Mouse (Mus musculus) gastrocnemius, postnatal 4 days (tissue): ENCODE measurements around the gene Prrx1. TPM values are rescaled to one million over a fixed set of nuclear protein-coding genes. Genes with fewer than 3 reads are reported as not detected.

Experiments used
- DNase-seq, 2 experiments: peaks; one replicate each; pipeline ENCODE4 v3.0.0; 2021 to 2022; ENCODE audit warnings: low spot score in 2 of 2, mixed read lengths in 2 of 2
- total RNA-seq, 2 experiments: library from RNA; stranded (reverse); gene quantifications; 2 replicates each; pipeline ENCODE4 v1.2.3; 2021

The Prrx1 gene
- total RNA-seq, 2 experiments from 2014 or later, result 92.7 to 95.0 TPM

DNA sequence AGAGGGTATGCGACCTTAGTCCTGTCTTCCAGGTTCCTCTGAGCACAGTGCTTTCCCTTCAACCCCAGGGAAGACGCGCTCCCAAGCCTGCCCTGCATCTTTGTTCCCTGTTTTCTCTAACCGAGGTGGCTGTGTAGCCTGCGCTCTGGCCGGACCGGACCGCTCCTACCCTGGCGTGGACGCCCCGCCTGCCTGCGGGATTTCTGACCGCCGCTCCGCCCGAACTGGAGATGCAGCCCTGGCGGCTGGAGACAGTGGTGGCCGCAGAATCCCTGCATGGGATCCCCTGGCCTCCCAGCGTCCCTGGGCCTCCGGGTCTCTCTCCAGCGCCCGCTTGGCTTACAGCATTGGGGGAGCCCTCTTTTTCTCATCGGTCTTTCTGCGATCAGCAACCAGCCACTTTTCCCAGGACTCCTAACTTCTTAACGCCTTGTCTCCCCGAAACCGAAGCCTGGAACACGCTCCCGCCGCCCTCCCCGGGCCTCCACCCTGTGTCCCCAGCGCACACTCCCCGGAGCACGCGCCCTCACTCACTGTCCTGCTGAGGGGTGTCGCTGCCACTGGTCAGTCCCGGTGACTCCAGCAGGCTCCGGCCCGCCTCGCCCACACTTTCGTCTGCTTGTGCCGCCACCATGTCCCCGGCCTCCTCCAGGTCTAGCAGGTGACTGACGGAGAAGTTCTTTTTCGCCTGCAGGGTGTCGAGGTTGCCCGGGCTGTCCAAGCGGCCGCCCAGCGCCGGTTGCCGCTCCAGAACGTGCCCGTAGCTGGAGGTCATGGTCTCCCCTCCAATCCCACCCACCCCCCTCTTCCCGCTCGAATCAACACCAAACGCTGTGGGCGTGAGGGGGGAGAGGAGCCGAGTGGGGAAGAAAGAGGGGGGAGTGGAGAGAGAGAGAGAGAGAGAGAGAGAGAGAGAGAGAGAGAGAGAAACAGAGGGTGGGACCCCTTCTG, 1.4 kb downstream of the Prrx1 start:
- peak; percentile 59 to 69 for DNase-seq

DNA sequence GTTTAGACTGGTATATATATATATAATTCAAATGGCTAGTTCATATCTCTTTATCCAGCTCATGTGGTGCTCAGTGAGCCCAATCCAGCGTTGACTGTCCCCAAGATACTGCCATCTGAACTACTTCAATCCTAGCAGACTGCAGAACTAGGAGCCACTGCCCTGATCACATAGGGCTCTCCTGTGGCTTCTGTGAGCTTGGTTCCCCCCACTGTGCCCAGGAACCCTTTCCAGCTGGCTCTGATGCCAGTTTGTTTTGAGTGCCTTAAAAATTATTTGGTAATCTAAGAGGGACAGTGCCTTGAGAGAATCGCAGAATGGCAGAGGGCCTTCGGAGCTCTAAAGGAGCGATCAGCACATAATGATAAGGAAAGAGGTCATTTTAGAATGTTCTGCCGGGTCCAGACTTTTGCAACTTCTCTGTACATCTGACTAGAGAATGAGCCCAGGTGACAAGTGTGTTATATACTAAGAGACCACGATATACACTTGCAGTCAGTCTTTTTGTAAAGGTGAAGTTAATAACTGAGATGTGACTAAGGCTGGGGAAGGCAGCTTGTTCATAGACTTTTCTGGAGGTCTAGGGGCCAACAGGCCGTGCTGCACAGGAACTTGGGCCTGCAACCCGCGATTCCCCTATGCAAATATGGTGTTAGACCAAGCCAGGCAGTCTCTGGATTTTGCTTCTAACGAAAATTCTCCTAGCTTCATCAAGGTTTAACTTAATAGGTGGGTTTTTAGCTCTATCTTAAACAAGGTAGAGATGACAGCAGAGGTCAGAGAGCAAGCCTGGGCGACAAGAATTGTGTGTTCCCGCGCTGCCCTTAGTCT, 2.3 kb downstream of the Prrx1 start:
- DNase-seq, result no peak

DNA sequence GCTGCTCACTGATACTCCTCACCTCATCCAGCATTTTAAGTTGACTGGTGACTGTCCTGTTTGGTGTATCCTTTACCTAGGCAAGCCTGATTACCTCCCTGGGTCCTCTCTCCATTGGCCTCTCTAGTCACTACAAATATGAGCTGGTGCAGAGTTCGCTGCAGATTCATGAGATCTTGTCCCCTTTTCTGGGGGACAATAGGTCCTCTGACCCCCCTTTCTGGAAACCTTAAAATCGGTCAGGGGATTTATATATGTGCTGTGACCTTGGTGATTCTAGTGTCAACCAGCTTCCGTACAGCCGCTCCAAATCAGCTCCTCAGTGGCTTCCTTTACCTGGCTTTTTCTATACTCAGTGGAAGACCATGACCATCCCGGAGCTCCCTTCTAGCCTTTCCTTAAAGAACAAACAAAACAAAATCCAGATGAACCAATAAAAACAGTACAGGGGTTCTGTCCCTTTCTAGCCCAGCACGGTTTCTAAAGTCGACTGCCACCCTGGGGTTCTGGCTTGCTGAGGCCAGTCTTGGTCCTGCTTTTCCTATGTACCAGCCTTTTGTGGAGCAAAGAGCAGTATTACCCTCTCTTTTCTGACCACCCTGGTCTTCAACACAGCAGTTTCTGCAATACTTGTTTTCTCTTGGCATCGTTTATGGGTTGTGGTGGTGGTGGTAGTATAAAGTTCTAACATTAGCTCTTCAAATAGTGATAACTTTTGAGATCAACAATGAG, 3.3 kb downstream of the Prrx1 start:
- DNase-seq, result no peak

DNA sequence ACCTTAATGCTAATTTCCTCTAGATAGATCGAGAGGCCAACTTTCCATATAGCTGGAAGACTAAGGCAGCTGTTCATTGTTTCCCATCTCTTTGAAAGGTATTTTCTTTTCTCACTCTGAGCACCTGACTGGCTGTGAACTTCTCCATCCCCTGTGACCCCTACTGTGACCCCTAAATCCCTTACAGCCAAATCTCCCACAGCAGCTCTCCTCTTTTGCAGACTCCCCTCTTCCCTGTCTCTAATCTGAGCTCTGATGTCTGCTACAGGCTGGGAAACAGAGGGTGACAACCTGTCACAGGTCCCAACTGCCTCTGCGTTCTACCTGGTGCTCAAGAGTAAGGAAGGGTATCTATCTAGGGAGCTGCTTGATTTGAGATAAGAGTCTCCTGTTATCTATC, 4.0 kb downstream of the Prrx1 start:
- DNase-seq, result no peak

DNA sequence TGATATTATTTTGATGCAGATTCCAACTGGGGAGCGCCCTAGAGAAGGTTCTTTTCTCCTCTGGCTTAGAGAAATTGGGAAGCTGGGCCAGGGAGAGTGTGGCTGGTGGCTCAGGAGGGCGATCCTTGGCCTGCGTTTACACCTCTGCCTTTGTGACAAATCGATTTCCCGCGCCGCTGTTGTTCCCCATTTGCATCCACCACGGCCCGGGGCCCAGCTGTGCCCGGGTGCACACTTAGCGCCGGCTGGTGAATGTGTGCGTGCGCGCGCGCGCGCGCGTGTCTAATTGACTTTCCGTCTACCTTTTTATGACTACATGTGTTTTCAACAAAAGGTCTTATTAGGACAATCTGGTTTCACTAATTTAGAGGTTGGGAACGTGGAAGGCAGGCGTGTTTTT, 4.9 kb downstream of the Prrx1 start:
- peak in 1 of 2 experiments; percentile 25 for DNase-seq

DNA sequence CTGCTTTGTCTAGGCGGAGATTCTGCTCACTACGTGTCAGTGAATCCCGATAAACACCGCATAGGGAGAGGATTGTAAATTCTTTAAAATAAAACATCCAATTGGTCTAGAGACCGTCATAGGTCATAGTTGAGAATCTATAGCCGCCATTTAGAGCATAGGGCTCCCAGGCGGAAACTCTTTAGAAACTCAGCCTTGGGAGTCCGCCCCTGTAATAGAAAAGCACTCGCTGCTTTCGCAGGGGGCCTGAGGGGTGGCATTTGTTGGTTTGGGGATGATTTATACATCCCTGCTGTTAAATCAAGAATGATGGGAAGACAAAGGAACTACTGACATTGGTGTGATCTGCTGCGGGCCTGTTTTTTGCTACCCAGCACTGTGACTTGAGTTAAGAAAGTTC, 5.8 kb downstream of the Prrx1 start:
- DNase-seq, result no peak

DNA sequence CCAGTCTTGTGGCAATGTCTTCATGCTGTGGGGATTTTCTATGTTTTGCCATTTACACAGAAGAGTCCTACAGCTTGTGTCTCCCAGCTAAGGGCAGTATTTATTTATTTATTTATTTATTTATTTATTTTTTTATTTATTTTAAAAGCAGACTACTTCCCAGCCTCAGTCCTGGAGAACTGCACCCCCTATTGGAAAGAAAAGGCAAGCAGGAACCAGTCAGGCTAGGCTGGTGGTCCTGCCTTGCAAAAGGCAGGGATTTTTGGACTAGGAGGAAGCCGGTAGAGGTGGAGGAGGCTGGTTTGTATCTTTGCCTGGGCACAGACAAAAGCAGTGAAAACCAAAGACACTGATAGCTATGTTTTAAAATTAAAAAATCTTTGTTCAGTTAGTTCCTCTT, 7.6 kb downstream of the Prrx1 start:
- DNase-seq, result no peak

DNA sequence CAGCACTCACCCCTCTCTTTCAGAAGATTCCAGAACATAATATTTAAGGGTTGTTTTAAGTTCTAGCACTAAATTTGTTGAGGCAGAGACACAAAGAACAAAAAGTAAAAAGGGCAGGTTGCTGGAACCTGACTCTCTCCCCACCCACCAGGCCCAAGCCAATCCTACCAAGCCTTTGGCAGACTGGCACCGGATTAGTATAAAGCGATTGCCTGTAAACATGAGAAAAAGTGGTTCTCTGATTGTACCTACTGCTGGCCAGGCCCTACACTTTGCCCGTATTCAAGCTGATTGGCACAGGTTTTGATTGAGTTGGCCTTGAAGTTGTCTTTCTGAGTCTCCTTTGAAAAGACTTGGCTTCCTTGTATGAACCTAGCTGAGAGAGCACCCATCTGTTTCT, 8.7 kb downstream of the Prrx1 start:
- DNase-seq, result no peak

DNA sequence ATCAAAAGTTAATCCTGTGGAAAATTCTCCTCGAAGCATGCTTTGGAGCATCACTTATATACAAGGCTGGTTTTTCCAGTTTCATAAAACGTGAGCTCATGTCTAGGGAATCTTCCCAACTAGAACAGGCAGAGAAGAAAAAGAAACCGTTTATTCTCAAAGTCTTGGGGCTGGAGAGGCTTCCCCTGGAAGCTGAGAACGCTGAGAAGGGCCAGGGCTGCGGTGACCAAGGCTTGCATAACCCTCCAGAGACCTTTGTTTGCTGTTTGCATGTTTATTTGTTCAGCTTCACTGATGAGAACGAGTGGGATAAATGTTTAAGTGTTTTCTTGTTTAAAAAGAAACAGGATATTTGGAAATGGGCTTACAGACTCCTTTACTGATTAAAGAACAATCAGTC, 11.2 kb downstream of the Prrx1 start:
- no peak for DNase-seq

DNA sequence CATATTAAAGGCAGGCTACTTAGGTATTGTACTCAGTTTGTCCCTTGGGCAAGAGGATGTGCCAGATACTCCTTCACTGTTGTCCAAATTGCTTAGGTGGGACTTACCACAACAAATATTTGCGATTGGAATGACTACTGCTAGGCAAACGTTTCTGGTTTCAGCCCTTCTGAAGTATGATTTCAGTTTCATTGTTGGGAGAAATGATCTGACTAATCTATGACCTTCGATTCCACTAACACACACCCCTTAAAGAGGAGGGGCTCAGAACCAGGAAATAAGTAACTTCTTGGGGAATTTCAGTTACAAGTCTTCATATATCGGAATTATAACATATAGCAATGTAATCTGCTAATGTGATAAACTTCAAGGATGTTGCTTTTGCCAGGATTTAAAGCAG, 20.4 kb downstream of the Prrx1 start:
- no peak for DNase-seq

DNA sequence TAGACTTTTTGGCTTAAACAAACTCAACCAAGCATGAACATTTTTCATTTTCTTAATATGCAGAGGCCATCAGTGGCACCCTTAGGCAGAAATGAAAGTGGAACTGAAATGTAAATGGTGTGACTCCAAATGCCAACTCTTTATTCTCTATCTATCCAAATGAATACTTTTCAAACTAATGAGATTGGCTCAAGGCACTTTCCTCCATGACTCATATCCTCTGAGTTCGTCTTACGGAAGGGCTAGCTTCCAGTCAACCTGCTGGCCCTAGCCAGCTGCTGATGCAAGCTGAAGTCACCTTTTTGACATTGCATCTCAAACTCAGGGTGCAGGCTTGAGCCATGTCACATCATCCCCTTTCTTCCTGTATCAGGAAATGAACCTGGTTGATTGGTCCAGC, 21.6 kb downstream of the Prrx1 start:
- DNase-seq, result no peak

DNA sequence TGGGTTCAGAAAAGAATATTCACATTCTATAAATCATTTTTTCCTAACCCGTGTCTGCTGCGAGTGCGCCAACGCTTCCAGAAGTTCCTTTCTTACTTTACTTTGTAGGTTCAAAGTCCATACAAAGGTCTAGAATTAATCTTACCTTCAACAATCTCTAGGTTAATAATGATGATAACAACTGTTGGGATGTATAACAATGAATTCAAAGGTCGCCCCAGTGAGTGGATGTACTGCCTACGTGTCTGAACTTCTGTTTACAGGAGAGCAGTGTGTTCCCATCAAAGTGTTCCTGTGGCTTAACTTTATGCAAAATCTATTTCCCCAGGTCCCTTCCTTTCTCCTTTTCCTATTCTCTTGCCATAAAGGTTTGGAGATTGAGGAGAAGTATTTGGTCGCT, 24.4 kb downstream of the Prrx1 start:
- DNase-seq, result no peak

DNA sequence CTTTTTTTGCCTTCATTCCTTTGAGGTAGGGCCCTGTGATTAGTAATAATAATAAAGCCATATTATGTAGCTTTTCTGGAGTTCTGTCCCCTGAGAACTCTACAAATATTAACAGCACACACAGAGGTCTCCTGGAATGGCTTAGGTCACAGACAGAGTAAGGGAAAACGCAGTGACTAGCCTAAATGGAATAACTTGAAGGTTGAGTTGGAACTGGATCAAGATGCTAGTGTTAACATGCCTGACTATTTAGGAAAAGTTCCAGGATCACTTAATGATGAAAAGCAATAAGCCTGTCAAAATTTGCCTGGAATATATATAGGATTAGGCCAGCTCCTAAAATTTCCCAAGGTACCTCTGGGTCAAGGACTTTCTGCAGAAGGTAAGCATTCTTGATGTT, 28.0 kb downstream of the Prrx1 start:
- DNase-seq, result no peak

DNA sequence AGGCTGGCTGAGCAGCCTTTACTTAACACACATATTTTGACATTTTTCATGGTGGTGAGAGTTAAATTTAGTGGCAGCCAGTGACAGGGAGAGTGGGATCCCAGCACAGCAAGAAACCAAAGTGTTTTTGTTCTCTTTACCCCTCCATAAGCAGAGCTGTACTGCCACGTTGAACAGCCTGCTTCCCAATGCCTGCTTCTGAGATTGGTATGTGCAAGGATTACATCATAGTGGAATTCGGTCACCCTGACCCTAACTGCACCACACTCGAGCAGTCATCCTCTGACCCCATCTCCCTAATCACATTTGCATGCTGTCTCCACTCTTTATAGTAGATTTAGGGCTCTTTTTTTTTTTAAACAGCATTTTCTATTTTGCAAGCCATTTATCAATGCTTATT, 28.4 kb downstream of the Prrx1 start:
- no peak for DNase-seq

DNA sequence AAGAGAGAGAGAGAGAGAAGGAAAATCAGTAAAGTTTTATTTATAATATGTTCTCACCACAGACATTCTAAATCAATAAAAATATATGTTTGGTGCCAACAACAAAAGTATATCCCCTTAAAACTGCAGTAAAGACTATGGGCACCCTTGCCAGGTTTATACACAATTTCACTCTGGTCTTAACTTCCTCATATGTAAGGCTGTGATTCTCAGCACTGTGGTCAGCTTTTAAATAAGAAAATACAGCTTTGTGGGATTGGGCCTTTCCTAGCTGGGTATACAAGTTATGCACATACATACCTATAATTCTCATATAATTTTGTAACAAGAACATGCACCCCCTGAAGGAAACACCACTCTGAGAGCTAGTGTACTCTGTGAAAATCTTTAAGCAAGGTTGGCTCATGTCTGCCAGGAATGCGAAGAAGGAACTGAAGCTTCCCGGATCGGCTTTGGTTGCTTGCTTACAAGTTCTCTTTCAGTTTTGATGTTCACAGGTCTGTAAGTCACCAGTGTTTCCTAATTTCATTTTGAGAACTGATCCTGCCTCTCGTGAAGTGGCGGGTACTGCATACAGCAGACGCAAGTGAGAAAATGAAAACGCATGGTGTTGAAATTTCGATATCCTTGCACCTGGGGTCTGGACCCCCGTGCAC, 29.4 kb downstream of the Prrx1 start:
- no peak for DNase-seq

DNA sequence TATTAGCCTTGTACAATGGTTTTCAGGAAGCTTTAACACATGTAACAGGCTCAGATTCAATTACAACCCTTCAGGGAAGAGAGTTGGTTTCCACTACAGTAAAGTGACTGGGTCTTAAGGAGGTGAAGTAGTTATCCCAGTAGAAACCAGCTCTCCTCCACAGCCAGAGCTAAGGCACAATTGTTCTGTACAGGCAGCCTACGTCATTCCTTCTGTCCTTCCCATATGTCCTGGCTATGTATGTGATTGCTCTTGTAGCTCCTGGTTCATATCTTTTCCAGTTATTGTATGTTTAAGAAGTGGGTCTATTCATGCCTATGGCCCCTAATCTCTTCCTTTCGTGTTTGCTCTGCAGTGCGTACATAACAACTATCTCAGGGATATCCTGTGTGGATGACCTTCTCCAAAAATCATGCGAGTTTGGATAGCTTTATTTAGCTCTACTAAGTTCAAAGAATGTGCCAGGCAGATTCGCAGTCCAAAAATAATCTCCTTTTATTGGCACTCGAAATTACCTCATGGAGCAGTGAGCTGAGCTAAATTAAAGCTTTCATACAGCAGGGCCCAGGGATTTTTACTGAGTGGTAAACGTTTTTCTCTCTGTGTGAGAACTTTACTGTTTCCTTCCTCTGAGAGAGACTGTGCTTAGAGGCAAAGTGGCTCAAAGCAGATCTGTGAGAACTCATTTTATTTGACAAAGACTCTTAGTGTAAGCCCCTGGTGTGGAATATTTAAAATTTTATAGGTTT, 31.9 kb downstream of the Prrx1 start:
- no peak for DNase-seq

DNA sequence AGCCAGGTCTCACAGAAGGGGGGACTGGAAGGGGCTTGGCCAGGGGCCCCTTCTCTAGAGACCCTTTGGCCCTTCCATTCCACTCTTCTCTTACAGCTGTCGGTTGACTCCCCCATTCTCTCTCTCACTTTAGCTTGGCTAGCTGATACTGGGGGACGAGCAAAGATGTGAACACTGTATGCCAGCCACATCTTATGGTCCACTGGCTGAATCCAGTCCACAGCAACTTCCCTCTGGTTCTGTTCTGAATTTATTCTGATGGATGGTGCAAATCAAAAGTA, 32.7 kb downstream of the Prrx1 start:
- no peak for DNase-seq

DNA sequence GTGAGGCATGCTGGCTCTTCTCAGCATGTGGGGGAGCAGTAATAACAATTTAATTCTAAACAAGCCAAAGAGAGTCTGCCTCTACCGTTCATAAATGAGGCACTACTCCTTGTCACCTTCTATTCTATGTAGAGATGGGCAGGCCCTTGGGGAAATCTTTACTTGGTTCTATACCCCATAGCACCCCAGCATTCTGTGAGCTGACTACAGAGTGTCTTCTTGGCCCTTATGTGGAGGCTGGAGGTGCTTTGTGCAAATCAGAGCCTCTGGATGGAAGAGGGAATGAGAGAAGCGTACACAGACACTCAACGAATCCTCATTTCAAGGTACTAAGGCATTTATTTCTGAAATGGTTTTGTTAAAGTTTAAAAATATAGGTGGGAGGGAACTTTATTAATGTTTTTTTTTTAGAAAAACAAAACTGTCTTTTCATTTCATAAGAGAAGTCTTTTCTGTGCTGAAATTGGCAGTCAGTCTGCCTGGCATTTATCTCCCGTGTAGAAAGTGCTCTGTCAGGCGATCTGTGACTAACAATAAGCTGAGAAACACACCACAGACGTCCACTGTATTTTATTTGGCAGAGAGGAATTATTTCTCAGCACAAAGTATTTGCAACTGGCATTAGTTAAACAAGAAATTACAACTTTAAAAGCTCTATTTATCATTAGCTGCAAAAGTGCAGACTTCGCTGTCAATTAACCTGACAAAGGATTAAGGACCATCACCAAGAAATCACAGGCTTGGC, 33.2 kb downstream of the Prrx1 start:
- no peak for DNase-seq

DNA sequence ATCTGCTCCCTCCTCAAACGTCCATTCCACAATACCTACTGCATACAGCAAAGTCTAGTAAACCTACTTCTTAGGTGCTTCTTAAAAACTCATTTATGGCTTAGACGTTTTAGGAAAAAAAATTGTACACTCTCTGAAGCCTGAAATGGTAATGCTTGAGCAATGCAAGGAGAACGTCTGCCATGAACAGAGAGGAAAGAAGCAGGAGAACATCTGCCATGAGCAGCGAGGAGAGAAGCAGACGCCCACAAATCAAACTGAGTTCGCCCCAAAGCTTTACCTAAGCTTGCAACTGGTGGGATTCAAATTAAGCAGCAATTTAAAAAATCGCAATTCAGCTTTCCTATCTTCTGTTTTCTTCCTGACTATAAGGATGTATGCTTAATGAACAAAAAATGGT, 36.4 kb downstream of the Prrx1 start:
- no peak for DNase-seq

DNA sequence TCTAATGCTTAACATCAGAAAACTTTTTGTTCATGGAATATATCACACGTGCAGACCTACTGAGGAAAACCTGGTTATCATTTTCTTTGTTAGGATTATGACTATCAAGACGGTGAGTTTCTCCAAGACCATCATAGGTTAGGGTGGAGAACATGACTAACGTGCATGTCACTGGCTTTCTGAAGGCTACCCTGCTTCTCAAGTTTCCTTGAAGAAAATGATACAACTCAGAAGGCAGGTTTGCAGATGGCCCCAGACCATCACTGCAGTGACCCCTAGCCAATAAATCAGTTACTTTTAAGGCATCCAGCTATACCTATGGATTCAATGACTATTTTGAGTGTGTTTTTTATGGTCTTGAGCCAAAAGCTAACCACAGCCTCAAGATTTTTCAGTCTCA, 38.6 kb downstream of the Prrx1 start:
- no peak for DNase-seq
